Mouse (Mus musculus) liver, adult 2 months (tissue): ENCODE data around the gene Plekho1. TPM values are rescaled to one million over a fixed set of nuclear protein-coding genes. Genes with fewer than 3 reads are reported as not detected.

Experiments
- DNase-seq: peaks from one replicate; pipeline ENCODE4 v3.0.0-alpha.2; 2011; ENCODE audit warnings: low read depth, low spot score; ENCODE audit errors: extremely low read depth
- H3K27ac ChIP-seq: fragments of 200-500 bp; replicated peaks from 2 replicates; pipeline ENCODE4 v1.5.1; 2012; ENCODE audit warnings: low read depth, mild to moderate bottlenecking, control low read depth, inconsistent platforms, low read length; ENCODE audit not compliant: insufficient read depth
- H3K27me3 ChIP-seq: fragments of 200-500 bp; 2 replicates; pipeline ENCODE4 v1.6.1; 2012; ENCODE audit warnings: mild to moderate bottlenecking, moderate library complexity, low read length, inconsistent platforms; ENCODE audit not compliant: control insufficient read depth, insufficient read depth
- H3K36me3 ChIP-seq: fragments of 200-500 bp; 2 replicates; pipeline ENCODE4 v1.6.1; 2012; ENCODE audit warnings: low read length, inconsistent platforms; ENCODE audit not compliant: control insufficient read depth, insufficient read depth
- H3K4me1 ChIP-seq: fragments of 200-500 bp; 2 replicates; pipeline ENCODE4 v1.6.1; 2011; ENCODE audit warnings: low read length; ENCODE audit not compliant: control insufficient read depth, insufficient read depth
- H3K4me3 ChIP-seq: fragments of 200-500 bp; 2 replicates; pipeline ENCODE4 v1.5.1; 2011; ENCODE audit warnings: low read depth, mild to moderate bottlenecking, control low read depth, low read length, moderate library complexity; ENCODE audit not compliant: insufficient read depth
- H3K79me2 ChIP-seq: fragments of 200-500 bp; 2 replicates; pipeline ENCODE4 v1.6.1; 2012; ENCODE audit warnings: inconsistent platforms, mild to moderate bottlenecking, low read length, moderate library complexity; ENCODE audit not compliant: control insufficient read depth, insufficient read depth
- H3K9ac ChIP-seq: fragments of 200-500 bp; 2 replicates; pipeline ENCODE4 v1.6.1; 2012; ENCODE audit warnings: low read depth, mild to moderate bottlenecking, control low read depth, inconsistent platforms, low read length
- CTCF ChIP-seq: fragments of 200-500 bp; IDR thresholded peaks from 2 replicates; pipeline ENCODE4 v1.5.1; 2011; ENCODE audit warnings: low read depth, low read length, control low read depth
- POLR2A ChIP-seq: fragments of 200-500 bp; IDR thresholded peaks from 2 replicates; pipeline ENCODE4 v1.6.1; 2011; ENCODE audit warnings: low read length, control low read depth; ENCODE audit not compliant: insufficient read depth; ENCODE audit errors: extremely low read depth
- WGBS: fragments of 180-500 bp; shearing (Covaris S2); methylation state at CpG from one replicate; pipeline ENCODE4 v1.1.7; 2018; 5-methylcytosine and 5-hydroxymethylcytosine counted together
- polyA plus RNA-seq: library from polyadenylated mRNA; depleted of rRNA; stranded (reverse); fragments of >200 nt; gene quantifications from 2 replicates; pipeline ENCODE4 v1.2.3, GENCODE M21; 2012
- total RNA-seq: library from RNA; depleted of rRNA; stranded (reverse); fragments of >200 nt; gene quantifications from 2 replicates; pipeline ENCODE4 v1.2.3, GENCODE M21; 2014

Gene Plekho1
- total and polyA plus RNA-seq, 2 experiments = 6.8 to 8.0 TPM

GRCm38 (mm10) chr3:96000921-96001501 is 5.2 kb upstream of the Plekho1 start:
- no peak overlapping the region for H3K27ac ChIP-seq
- H3K27me3 ChIP-seq = no peaks in the 10 kb centered on the region
- 80% methylated on average over 9 of the region's 9 CpGs for WGBS
- H3K4me1 ChIP-seq = peaks cover 2% of the 10 kb centered on the region
- no peaks in the 10 kb centered on the region for H3K79me2 ChIP-seq
- H3K36me3 ChIP-seq = no peaks in the 10 kb centered on the region
- TF ChIP-seq CTCF (no peak), POLR2A (no peak)
- H3K9ac ChIP-seq = no peak overlapping the region
- no peak overlapping the region for H3K4me3 ChIP-seq
- DNase-seq = no peak

GRCm38 (mm10) chr3:96000080-96000632 is 4.4 kb upstream of the Plekho1 start:
- Histone ChIP-seq H3K27ac (no peak overlapping the region), H3K9ac (no peak overlapping the region), H3K36me3 (no peaks in the 10 kb centered on the region), H3K27me3 (no peaks in the 10 kb centered on the region), H3K4me1 (peaks cover 2% of the 10 kb centered on the region), H3K79me2 (no peaks in the 10 kb centered on the region), H3K4me3 (no peak overlapping the region)
- no peak for DNase-seq
- 75% methylated on average over 14 of the region's 14 CpGs for WGBS
- no peak for TF ChIP-seq POLR2A
- no peak for TF ChIP-seq CTCF

DNA sequence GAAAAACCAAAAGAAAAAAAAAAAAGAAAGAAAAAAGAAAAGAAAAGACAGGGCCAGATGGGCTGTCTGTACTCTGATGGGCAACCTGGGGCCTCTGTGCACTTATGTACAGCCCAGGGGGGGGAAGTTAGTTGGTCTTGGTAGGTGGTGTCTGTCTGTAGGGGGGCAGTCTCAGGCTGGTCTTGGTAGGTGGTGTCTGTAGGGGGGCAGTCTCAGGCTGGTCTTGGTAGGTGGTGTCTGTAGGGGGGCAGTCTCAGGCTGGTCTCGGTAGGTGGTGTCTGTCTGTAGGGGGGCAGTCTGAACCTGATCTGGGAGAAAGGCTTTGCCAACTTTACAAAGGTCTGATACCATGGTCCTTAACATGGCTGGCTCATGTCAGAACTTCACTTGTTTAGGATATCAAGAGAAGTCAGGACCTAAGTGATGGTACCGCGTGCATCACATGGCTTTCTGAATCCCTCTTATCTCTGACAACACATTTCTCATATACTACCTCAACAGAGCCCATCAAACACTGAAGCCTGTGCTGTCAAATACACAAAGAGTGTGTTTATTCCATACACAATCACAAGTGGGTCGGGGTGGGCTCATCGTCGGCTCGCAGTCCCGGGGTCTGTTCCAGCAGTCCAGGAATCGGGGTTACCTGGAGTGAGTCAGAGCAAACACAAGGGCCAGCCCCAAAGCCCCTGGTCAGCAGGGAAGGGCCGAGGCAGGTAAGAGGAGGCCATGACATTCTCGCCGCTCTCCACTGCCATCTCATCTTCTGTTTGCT is 3.7 kb upstream of the Plekho1 start:
- DNase-seq = no peak
- Histone ChIP-seq H3K79me2 (no peaks in the 10 kb centered on the region), H3K27me3 (no peaks in the 10 kb centered on the region), H3K9ac (no peak overlapping the region), H3K4me3 (no peak overlapping the region), H3K36me3 (no peaks in the 10 kb centered on the region), H3K27ac (no peak overlapping the region), H3K4me1 (peaks cover 2% of the 10 kb centered on the region)
- 89% methylated on average over 12 of the region's 12 CpGs for WGBS
- TF ChIP-seq CTCF (no peak), POLR2A (no peak)

- peaks cover 2% of the 10 kb centered on the region for H3K4me1 ChIP-seq
- WGBS = 82% methylated on average over 9 of the region's 9 CpGs
- no peaks in the 10 kb centered on the region for H3K79me2 ChIP-seq
- no peak overlapping the region for H3K9ac ChIP-seq
- TF ChIP-seq CTCF = no peak
- TF ChIP-seq POLR2A = no peak
- no peaks in the 10 kb centered on the region for H3K36me3 ChIP-seq
- no peak overlapping the region for H3K4me3 ChIP-seq
- H3K27me3 ChIP-seq = no peaks in the 10 kb centered on the region
- no peak overlapping the region for H3K27ac ChIP-seq
- no peak for DNase-seq
Observed at GRCm38 (mm10) chr3:95997203-95997721, 1.5 kb upstream of the Plekho1 start.

GRCm38 (mm10) chr3:95996451-95997073 is 761 bp upstream of the Plekho1 start:
- Histone ChIP-seq H3K27ac (no peak overlapping the region), H3K27me3 (no peaks in the 10 kb centered on the region), H3K79me2 (no peaks in the 10 kb centered on the region), H3K4me3 (peak overlapping the region; percentile 57; the same call in 1 of the 2 replicates), H3K4me1 (peaks cover 2% of the 10 kb centered on the region), H3K36me3 (no peaks in the 10 kb centered on the region), H3K9ac (peak overlapping the region; percentile 84)
- TF ChIP-seq CTCF (no peak), POLR2A (no peak)
- WGBS = 23% methylated on average over 6 of the region's 6 CpGs
- no peak for DNase-seq
